Mouse (Mus musculus): Measurements from ENCODE around the gene Ahdc1.

DNA sequence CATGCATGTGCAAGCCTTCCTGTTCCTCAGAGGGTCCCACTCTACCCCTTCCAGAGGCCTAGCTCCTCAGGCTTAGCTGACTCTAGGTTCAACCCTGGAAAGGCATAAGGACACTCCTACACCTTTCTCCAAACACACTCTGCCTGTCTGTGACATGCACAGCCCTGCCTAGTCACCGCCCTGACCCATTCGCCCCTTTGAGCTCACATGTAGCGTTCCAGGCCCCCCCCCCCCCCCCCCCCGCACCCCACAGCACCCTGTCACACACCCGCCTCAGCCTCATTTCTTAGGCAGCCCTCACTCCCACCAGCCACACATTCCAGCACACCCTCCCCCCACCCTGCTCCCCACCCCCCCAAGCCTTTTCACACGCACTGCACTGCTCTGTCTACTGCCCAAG lies 9.7 kb downstream of the Ahdc1 start:
- TF ChIP-seq CTCF (IDR thresholded peaks at IDR 0.05; ENCODE audit: insufficient read depth, low read length) (no peak), POLR2A (IDR thresholded peaks at IDR 0.05; ENCODE audit: borderline replicate concordance, extremely low read depth, low read depth, low read length) (no peak)

All from lung, adult 2 months (tissue).